Mouse (Mus musculus): Measurements from ENCODE around the gene Zyx. TPM values are rescaled to one million over a fixed set of nuclear protein-coding genes. Genes with fewer than 3 reads are reported as not detected.
A peak's percentile ranks its signal among the peaks of the same experiment; 100 is the strongest.

Gene Zyx
- total RNA-seq, 4 experiments from 2014 or later, result 12.1 to 15.9 (median 13.7) TPM

DNA sequence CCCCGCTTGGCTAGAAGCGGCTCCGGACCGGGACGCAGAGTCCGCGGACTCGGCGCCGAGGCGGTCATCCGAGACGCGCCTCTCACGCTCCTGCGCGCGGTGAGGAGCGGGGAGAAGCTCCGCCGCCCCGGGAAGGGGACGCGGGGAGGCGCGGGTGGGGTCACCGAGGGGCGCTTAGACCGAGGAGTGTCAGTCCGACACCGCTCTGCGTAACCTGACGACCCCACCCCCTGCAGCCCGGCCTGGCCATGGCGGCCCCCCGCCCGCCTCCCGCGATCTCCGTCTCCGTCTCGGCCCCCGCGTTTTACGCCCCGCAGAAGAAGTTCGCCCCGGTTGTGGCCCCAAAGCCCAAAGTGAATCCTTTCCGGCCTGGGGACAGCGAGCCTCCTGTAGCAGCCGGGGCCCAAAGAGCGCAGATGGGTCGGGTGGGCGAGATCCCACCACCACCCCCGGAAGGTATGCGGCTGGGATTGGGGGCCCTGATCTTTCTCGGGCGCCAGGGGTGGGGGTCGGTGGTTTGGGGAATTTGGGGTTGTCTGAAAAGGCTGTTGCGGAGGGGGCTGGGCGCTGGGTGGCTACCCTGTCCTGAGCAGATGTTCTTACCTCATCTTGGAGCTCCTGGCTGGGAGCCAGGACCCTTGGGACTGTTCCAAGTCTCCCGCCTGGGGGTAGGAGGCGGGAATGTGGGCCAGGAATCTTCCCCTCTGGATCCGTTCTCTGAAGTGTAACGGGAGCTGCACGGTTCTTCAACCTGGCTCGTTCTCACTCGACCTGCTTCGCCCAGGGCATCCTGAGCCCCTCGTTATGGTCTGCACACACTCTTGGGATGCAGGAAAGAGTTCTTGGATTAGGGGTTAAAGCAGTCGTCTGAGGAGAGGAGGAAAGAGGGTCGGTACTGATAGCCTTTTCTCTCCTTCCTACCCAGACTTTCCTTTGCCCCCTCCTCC lies 864 bp downstream of the Zyx start:
- DNase-seq (ENCODE audit: low spot score in 2 of 2), result peak; percentile 75 to 77

DNA sequence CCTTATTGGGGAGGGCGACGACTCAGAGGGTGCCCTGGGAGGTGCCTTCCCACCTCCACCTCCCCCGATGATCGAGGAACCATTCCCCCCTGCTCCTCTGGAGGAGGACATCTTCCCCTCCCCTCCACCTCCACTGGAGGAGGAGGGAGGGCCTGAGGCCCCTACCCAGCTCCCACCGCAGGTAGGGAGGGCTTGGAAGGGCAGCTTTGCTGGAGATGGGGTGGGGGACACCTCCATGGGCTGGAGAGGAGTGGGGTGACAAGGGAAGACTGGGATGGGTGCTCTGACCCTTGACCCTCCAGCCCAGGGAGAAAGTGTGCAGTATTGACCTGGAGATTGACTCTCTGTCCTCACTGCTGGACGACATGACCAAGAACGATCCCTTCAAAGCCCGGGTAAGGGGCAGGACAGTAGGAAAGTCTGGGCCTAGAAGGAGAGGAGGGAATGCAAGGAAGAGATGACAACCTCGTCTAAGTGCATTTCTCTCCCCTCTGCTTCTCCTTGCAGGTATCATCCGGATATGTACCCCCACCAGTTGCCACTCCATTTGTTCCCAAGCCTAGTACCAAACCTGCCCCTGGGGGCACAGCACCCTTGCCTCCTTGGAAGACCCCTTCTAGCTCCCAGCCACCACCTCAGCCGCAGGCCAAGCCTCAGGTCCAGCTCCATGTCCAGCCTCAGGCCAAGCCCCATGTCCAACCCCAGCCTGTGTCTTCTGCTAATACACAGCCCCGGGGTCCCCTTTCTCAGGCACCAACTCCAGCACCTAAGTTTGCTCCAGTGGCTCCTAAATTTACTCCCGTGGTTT lies 1.7 kb downstream of the Zyx start:
- no peak for DNase-seq (ENCODE audit: low spot score in 2 of 2)

DNA sequence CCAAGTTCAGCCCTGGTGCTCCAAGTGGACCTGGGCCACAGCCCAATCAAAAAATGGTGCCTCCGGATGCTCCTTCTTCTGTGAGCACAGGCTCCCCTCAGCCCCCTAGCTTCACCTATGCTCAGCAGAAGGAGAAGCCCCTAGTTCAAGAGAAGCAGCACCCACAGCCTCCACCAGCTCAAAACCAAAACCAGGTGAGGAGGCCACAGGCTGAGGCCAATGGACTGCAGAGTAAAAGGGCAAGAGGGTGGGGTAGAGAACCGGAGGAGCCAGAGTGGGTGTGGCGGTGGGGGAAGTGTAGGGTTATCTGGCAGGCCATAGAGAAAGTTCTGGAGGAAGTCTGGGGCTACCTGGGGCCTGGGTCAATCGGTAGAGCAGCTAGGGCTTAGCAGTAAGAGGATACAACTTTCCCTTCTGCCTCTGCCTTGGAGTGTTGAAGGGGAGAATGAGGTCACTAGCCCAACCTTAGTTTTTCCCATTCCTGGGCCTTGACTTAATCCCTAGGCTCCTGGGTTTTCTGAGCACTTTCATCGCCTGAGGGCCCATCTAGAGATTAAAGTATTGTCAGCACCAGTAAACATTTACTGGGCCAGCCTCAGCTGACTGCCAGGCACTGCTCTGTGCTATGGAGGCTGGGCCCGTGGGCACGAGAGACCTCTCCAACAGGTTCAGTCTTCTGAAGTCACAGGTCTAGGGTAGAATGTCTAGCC lies 2.5 kb downstream of the Zyx start:
- DNase-seq (ENCODE audit: low spot score in 2 of 2), result no peak

DNA sequence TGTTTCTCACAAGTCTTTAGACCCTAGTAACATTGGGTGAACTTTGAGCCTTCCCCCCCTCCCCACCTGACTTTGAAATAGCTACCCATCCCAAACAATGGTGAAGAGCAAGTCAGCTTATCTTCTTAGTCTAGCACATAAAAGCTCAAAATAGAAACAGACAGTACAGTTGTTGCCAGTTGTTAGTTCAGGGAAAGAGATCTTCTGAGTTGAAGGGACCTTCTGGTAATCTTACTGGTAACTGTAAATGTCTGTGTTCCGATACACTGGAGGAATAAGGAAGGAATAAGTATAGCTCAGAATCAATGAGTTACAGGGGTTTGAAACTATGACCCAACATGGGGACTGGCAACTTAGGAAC lies 3.0 kb downstream of the Zyx start:
- DNase-seq (ENCODE audit: low spot score in 2 of 2), result no peak

DNA sequence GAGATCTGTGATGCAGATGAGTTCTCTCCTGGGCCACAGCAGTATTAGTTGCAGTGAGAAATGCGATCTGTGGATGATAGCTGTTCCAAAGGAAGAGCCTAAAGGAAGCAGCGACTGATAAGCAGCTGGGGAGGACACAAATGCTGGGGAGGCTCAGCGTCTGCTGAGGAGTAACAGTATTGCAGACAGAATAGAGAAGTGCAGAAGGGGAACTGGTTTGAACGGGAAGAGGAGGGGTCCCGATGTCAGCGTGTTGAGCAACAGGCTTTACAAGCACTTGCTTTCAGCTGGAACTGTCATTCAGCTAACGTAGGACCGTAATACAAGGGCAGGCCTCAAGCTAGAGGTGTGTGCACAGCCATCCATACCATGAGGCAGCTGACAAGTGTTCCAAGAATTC lies 3.8 kb downstream of the Zyx start:
- DNase-seq (ENCODE audit: low spot score in 2 of 2), result no peak

DNA sequence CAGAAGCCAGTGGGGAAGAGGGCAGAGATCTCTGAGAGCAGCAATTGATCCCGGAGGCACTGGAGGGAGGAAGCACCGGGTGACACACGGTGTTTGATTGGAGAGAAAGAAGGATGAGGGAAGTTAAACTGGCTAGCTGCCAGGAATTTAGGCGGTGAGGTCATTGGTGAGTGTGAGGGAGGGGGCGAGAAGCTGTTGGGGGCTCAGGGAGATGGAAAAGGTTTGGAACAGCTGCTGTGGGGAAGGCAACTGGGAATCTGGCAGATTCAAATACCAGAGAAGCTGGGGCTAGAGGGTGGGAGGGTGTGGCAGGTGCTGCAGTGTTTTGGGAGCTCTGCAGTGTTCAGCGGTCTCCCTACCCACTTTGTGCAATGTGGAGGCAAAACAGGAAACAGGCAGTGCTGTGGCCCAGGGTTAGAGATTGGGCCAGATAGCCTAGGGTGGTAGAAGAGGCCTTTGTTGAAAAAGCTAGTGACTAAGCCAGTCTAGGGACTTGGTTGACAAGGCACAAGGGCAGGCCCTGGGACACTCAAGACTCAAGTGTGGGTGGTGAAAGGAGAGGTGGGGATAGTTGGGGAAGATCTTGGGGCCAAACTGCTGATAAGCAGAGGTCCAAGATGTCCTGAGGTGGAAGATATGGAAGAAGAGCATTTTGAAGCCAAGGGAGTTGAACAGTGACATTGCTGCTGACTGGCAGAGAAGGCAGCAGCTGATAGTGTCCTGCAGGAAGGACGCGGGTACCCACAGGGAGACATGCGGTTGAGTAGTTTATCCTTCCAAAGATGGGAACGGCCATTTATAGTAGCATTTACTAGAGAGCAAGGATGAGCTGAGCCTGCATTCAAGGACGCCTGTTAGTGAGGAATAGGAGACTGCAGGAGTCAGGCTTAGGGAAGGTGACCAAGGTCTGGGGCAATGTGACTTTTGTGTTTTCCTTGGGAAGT lies 4.9 kb downstream of the Zyx start:
- DNase-seq (ENCODE audit: low spot score in 2 of 2), result no peak

DNA sequence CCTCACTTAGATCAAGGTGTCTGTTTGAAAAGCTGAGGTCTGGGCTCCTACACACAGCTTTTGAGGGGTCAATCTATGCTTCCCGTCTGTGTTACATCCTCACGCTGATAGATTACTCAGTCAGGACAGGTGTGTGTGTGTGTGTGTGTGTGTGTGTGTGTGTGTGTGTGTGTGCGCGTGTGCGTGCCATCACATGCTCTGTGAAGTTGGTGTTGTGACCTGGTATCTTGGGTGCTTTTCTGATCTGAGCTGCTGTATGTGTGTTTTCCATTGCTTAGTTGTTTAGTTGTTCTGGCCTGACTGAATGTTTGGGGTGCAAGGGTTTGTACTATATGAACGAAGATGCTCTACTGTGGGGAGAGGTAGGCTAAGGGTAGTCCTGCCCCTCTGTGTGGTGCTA lies 5.9 kb downstream of the Zyx start:
- no peak for DNase-seq (ENCODE audit: low spot score in 2 of 2)

DNA sequence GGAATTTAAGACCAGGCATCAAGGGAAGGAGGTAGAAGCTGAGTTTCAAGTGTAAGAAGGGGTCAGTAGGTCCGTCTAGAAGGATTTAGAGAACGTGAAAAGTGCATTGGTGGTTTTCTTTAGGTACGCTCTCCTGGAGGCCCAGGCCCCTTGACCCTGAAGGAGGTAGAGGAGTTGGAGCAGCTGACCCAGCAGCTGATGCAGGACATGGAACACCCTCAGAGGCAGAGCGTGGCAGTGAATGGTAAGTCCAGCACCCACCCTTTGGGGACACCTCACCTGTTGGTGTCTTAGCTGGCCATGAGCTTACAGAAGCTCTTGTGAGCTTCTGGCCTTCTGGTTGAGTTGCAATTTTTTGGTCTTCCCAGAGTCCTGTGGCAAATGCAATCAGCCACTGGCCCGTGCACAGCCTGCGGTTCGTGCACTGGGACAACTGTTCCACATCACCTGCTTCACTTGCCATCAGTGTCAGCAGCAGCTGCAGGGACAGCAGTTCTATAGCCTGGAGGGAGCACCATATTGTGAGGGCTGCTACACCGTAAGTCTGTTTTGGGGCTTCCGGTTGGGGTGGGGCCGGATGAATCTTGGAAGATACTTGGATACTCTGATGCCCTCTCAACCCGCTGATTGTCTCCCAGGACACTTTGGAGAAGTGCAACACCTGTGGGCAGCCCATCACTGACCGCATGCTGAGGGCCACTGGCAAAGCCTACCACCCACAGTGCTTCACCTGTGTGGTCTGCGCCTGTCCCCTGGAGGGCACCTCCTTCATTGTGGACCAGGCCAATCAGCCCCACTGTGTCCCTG lies 6.6 kb downstream of the Zyx start:
- DNase-seq (ENCODE audit: low spot score in 2 of 2), result no peak

DNA sequence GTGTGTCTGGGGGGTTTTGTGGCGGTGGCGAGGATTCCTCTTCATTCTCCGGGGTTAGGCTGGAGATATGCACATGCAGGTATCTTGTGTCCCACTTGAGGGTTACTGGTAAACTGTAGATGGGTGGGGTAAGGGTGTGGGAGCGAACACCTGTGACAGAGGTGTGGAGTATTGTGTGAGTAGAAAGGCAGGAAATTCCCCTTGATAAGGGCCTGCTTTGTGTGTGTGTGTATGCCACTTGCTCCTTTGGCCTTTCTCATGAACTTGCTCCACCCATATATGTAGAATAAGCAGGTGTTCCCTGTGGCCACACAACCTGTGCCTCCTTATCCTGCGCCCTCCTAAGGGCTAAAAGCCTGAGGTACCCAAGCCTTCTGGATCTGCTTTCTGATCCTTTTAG lies 7.5 kb downstream of the Zyx start:
- DNase-seq (ENCODE audit: low spot score in 2 of 2), result no peak

DNA sequence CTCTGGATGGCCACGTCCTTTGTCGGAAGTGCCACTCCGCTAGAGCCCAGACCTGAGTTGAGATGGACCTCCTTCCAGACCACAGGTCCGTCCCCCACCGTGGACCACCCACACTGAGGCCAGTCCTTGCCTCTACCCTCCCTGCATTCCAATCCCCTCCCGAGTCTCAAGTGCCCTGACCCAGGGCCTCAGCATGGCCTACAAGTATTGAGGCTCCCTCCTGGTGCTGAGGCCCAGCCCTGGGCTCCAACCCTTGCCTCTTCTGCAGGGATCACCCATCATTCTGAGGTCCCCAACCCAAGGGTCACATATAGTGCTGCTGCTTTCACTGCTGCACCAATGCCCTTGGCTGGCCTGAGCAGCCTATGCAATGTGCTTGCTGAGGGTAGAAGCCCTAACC lies 8.5 kb downstream of the Zyx start:
- no peak for DNase-seq (ENCODE audit: low spot score in 2 of 2)

DNA sequence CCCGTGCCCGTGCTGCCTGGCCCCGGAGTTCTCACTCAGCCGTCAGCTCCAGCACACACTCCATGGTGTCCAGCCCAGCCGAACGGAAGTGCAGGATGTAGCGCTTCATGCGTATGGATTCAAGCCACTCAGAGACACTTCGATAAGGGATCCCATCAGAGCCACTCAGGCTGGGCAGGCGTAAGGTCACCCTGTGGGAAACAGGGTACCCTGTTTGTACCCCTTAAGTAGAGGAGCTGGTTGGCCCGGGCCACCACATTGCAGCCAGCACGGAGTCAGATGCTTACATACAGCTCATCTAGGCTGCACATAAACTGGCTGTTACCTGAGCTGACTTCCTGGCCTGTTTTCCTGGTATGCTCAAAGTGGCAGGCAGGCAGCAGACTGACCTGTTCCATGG lies 9.5 kb downstream of the Zyx start:
- DNase-seq (ENCODE audit: low spot score in 2 of 2), result no peak

DNA sequence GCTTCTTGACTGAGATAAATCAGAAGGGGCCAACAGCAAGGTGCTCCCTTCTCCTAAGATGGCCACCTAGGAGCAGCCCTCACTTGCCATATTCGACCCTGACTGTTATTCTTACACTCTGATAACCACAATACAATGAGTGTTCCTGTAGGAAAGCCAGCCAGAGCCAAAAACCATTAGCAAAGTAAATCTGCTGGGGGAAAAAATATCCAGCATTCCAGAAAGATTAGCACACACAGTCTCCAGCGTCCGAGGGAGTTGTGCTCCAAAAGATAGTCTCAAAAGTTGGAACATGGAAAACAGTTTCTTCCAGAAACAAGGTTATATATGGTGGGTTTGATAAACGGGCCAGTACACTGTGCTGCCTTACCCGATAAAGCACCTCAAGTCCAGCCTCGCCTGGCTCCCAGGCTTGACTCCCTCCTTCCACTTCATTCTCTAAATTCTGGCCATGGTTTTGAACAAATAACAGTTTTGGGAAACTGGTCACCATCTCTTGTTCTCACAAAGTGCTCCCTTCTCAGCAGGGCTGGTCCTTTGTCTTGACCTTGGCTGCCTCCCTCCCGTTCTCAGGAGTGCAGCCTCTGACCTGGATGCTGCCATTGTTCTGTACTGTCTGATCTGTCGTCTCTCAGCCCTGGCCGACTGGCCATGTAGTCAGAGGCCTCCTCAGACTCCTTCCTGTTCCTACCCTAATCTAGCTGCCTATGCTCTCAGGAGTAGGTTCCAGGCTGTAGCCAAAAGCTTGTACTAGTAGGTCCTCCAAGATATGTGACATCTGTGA lies 10.1 kb downstream of the Zyx start:
- no peak for DNase-seq (ENCODE audit: low spot score in 2 of 2)

DNA sequence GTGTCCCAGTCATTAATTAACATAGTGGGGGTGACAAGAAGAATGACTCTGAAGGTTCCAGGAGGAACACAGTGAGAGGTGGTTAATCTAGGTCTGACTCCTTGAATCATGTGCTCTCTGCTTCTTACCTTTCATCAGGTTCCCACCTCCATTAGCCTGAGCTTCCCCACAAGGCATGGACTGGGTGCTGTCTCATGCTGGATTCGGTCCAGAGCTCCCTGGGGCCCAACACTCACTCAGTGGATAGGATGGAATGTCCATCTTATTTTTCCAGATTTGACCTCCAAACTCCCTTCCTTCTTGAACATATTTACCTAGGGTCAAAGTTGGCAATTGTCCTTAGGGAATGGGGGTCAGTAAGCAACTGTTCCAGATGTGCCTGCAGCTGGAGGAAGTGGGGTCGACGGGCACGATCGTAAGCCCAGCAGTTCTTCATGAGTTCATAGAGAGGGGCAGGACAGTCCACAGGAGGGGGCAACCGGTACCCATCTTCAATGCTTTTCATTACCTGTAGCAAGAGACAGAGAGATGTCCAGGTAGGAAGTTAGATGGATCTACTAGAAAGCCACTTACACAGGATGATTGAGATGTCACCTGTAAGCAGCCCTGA lies 10.9 kb downstream of the Zyx start:
- DNase-seq (ENCODE audit: low spot score in 2 of 2), result no peak

DNA sequence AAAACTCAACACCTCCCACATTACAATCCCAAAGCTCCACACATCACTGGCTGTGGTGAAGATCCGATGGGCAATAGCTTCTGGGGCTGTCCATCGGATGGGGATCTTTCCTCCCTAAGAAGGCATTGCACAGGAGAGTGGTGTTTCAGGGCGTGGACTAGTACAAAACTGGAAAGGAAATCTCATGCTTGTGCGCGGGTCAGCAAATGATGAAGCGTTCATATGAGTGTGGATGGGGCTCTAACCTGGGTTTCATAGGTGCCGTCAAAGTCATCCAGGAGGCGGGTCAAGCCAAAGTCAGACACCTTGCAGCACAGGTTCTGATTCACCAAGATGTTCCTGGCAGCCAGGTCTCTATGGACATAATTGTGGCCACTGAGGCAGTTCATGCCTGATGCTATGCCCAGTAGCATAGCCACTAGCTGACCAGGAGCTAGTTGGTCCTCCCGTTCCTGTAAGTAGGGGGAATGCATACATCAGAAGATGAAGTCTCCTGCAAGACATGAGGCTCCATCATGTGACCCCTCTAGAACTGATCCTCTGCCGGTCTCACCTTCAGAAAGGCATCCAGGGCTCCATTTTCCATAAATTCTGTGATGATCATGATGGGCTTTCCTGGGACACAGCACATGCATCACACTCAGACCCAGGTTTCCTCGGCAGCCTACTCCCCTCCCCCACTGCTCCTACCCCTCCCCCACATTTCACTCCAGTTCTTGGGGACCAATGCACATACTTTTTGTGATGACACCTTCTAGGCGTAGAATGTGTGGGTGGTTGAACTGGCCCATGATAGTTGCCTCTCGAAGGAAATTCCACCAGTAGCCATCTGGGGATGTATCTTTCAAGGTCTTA lies 11.8 kb downstream of the Zyx start:
- DNase-seq (ENCODE audit: low spot score in 2 of 2), result no peak

DNA sequence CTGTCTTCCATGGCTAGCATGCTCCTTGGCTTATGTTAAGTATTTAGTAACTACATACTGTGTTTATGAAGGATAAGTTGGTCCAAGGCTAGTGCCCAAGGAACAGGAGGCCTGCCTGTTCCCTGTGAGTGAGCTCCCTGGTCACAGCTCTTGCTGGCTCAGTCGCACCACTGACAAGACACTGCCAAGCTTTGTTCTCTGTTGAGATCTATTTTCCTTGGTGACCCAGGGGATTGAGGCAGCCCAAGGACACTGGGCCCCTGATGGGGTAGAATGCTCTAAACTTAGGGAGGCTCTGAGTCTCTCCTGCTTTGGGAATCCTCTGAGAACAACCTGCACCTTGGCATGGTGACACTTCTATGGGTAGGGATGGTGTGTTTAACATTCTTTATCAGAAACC lies 12.6 kb downstream of the Zyx start:
- DNase-seq (ENCODE audit: low spot score in 2 of 2), result no peak

DNA sequence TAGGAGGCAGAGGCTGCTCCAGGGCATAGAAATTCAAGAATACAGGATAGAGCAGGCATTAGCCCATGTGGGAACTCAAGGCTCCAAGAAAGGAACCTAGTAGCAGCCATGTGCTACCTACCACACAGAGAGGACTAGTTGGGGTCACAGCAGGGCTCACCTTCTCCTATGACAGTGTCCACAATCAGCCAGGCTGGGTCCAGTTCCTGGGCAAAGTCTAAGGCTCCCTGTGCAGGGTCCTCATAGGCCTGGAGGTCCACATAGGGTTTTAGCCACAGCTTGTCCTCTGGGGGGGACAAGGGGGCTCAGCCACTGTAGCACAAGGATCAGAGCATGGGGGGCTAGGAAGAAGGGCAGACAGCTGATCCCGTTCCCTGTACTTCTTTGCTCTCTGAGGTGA lies 13.1 kb downstream of the Zyx start:
- DNase-seq (ENCODE audit: low spot score in 2 of 2), result no peak

DNA sequence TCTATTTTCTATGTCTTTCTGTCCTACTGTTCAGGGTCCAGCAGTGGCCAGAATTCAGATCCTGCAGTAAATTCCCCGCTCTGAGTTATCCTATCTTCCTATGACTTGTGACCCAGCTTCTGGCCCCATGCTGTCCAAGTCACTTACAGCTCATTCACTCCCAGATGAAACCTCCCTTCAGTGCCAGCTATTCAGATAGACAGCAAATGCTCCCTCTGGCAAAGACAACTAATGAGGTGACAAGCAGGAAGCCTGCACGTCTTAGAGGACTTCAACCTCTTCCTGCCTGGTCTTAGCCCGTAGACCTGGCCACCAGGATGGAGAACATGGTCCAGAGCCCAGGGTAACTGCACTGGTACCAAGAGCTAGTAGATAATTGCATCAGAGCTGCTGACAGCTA lies 13.5 kb downstream of the Zyx start:
- DNase-seq (ENCODE audit: low spot score in 2 of 2), result no peak

DNA sequence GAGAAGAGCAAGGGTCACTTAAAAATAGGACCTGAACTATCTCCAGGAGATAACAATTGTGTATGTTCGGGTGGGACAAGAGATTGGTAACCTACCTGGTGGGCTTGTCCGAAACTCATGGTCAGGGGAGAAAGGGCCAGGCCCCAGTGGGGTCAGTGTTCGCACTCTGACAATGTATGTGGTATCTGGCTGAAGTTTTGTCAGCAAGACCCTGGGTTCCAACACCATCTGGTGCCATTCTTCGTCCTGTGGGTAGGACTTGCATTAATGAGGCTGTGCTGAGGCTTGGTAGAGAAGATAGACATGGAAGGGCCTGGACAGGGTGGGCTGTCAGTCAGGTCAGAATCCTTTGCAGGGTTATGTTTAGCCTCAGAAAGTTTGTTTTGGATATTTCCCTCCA lies 14.6 kb downstream of the Zyx start:
- no peak for DNase-seq (ENCODE audit: low spot score in 2 of 2)

Data from gastrocnemius, adult 8-10 months (tissue).